Mouse (Mus musculus): ENCODE measurements around the gene Zfhx2.

GRCm38 (mm10) chr14:55077481-55078365, 14.4 kb downstream of the Zfhx2 start:
- TF ChIP-seq CTCF (IDR thresholded peaks at IDR 0.05; ENCODE audit: low read depth) (no peak), EP300 (IDR thresholded peaks at IDR 0.05; ENCODE audit: low read depth) (no peak)

All from heart, postnatal 0 days (tissue).